Mouse (Mus musculus) left cerebral cortex, postnatal 14 days (tissue): ENCODE measurements at regions not wholly inside any gene's neighbourhood (a gene's known extent, or its start where the extent isn't known, plus 50 kb on each side); places are given as distances from the start of the nearest gene placed in this dataset.
A peak's percentile ranks its signal among the peaks of the same experiment; 100 is the strongest.

Experiments
- DNase-seq, 2 experiments: peaks; one replicate each; pipeline ENCODE4 v3.0.0; 2021 to 2022; ENCODE audit warnings: low spot score in 2 of 2, mixed read lengths in 1 of 2
- intact Hi-C: fragments of 180-260 bp; cut with DNase I; formaldehyde crosslinking; loops from one replicate; pipeline ENCODE4 v1.15.1; 2025

DNA sequence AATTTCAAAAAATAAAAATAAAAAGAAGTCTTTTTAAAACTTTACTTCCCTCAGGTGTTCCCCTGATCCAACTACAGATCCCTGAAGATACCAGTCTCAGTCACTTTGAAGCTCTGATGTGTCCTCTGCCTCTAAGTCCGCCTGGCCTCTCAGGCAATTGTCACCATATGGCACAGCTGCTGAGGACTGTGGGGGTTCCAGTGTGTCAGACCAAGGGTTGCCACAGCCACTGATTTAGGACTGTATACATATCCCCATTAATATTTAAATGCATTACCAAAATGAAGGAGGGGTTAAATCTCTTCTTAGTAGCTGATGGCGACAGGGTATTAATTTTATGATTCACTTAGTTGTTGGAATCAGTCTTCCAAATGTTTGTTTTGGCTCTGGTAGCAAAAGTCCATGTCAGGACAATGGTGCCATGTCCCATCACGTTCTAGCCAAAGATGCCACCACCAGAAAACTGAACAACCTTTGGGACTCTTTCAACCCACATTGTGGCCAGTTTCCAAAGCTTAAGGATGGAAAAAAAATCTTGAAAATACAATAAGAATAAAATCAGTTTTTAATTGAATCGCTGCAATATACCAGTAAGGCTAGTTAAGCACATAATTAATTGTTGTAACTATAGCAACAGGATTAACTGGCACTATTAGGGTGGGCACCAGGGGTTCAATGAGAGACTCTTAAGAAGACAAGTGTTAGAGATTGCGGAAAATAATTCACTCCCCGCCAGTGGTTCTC, 62.5 kb downstream of the Arrdc4 start:
- no peak for DNase-seq
- intact Hi-C loops: no loop called here

- no peak for DNase-seq
- intact Hi-C loops: no loop called here
These were observed 66.0 kb downstream of the Arrdc4 start for GRCm38 (mm10) chr7:68682929-68683643.

- DNase-seq: no peak
- intact Hi-C loops: no loop called here
These were observed 66.7 kb downstream of the Arrdc4 start for GRCm38 (mm10) chr7:68682318-68682728.

DNA sequence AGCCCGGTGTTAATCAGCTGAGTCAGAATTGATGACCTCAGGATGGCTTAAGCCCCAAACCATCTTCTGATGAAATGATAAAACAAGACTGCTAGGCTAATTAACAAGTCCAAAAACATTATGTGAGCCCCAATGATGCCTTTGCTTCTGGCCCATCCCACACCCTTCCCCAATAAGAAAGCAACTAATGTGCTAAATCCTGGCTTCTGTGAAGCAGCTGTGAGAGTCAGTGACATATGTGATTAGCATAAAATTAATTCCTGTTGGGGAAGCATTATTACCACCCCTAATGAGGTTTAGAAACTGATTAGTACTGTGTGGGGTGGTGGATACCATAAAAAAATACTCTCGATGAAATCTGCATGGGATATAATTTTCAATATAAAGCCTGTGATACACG, 69.3 kb downstream of the Arrdc4 start:
- intact Hi-C loops: no loop called here
- DNase-seq: no peak

GRCm38 (mm10) chr7:68667790-68668732, 81.0 kb downstream of the Arrdc4 start:
- intact Hi-C loops: loop anchor here (5.0 kb wide), 1 partner anchor 154 kb away; no protein-coding TSS in a partner anchor

GRCm38 (mm10) chr7:68667215-68667614, 81.8 kb downstream of the Arrdc4 start:
- intact Hi-C loops: loop anchor here (5.0 kb wide), 1 partner anchor 155 kb away; no protein-coding TSS in a partner anchor
- DNase-seq: no peak

More at GRCm38 (mm10) chr7:68667790-68668732, 81.0 kb downstream of the Arrdc4 start:
- no peak for DNase-seq

DNA sequence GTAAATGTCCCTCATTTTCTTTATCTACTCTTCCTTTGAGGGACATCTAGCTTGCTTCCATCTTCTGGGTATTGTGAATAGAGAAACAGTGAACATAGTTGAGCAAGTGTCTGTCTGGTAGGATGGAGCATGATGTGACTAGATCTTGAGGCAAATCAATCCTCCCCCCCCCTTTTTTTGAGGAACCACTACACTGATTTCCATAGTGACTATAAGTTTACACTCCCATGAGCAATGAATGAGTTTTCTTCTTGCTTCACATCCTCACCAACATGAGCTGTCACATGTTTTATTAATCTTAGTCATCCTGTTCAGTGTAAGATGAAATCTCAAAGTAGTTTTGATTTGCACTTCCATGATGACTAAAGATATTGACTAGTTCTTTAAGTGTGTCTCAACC, 92.7 kb downstream of the Arrdc4 start:
- intact Hi-C loops: no loop called here
- DNase-seq: no peak

GRCm38 (mm10) chr7:68653534-68653933, 95.5 kb downstream of the Arrdc4 start:
- DNase-seq: no peak
- intact Hi-C loops: loop anchor here (5.0 kb wide), 1 partner anchor 179 kb away; no protein-coding TSS in a partner anchor

GRCm38 (mm10) chr7:68651418-68651817, 97.6 kb downstream of the Arrdc4 start:
- peak; percentile 12 to 14 for DNase-seq
- intact Hi-C loops: loop anchor here (5.0 kb wide), 1 partner anchor 181 kb away; no protein-coding TSS in a partner anchor

GRCm38 (mm10) chr7:68637556-68638215, 111.4 kb downstream of the Arrdc4 start:
- no peak for DNase-seq
- intact Hi-C loops: no loop called here

DNA sequence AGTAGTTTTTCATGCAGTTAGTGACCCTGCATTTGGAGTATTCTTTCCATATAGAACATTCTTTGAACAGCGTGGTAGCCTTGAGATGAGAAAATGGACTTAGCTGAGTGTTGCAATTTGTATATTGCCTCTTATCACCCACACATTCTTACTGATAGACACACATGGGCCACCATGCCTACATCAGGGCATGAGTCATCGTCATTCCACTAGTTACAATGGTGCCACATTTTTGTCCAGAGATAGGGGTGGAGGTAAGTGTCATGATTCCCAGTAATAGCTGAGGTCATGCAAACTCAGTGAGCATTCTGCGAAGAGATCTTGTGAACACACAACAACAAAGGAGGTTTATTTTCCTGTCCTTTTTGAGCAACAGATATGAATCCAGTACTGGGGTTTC, 128.0 kb downstream of the Arrdc4 start:
- no peak for DNase-seq
- intact Hi-C loops: no loop called here

DNA sequence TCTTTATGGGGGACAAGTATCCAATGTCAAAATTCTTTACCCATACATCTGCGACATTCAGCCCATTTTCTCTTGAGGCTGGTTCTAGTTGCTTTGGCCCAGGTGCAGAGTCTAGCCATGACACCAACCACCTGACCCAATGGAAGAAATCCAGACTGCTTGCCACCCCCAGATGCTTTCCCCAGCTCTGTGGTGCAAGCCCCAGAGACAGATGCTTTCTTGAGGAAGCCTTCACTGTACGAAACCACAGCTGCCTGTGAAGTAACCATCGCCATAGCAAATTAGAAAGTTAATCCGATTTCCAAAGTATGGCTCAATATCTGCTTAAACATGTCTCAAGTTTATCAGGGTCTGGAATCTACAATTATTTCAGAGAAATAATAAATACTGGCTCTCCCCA, 138.5 kb downstream of the Arrdc4 start:
- intact Hi-C loops: no loop called here
- DNase-seq: no peak

- DNase-seq: no peak
- intact Hi-C loops: no loop called here
These were observed 141.9 kb downstream of the Arrdc4 start for GRCm38 (mm10) chr7:68607170-68607569.

DNA sequence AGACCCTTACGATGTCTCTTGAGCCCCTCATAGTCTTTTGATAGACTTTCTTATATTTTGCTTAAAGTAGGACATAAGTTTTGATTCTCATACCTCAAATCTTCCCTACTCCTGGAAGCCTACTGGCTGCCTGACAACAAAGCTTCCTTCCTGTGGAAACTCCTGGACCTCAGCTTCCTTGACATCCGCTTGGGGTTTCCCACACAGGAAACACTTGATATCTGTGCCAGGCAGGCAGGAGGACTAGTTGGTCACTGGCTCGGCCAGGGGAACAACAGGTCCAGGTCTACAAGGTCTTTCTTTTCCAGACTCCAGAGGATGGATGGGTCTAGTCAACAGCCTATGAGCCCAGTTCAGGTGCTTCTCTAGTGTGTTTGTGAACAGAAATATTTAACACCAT, 142.8 kb downstream of the Arrdc4 start:
- intact Hi-C loops: no loop called here
- no peak for DNase-seq

GRCm38 (mm10) chr7:68603711-68604110, 145.3 kb downstream of the Arrdc4 start:
- no peak for DNase-seq
- intact Hi-C loops: no loop called here

DNA sequence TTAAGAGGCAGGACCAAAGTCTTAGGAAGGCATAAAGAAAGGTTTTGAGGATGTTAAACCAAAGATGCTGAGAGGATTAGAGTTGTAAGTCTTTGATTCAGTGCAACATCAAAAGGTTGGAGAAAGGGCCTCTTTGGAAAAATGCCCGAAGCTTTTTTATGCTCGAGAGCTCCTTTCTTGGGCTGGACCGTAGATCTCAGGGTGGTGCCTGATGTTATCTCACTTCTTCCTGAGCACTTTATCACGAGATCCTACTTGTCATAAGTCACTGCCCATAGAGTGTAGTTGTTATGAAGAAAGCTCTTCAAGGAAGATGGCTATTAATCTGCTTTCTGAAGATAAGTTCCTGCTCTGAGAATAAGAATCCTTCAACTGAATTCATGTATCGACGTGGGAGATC, 147.0 kb downstream of the Arrdc4 start:
- no peak for DNase-seq
- intact Hi-C loops: no loop called here

- intact Hi-C loops: no loop called here
- DNase-seq: no peak
These were observed 155.0 kb downstream of the Arrdc4 start for GRCm38 (mm10) chr7:68594017-68594386.

- DNase-seq: no peak
- intact Hi-C loops: no loop called here
These were observed 155.6 kb downstream of the Arrdc4 start for GRCm38 (mm10) chr7:68593344-68594016.
